Mouse (Mus musculus) lung, adult 2 months (tissue): ENCODE data around the gene 5530401A14Rik. TPM values are rescaled to one million over a fixed set of nuclear protein-coding genes. Genes with fewer than 3 reads are reported as not detected.

Experiments used
- DNase-seq: peaks from one replicate; pipeline ENCODE4 v3.0.0; 2022
- H3K4me1 ChIP-seq: fragments of 200-500 bp; 2 replicates; pipeline ENCODE4 v1.6.1; 2011; ENCODE audit warnings: low read length; ENCODE audit not compliant: control insufficient read depth, insufficient read depth
- H3K4me3 ChIP-seq: fragments of 200-500 bp; replicated peaks from 2 replicates; pipeline ENCODE3; 2011; ENCODE audit warnings: low read depth, mild to moderate bottlenecking, control low read depth, low read length; ENCODE audit errors: extremely low read depth
- CTCF ChIP-seq: fragments of 200-500 bp; IDR thresholded peaks from 2 replicates; pipeline ENCODE4 v1.5.1; 2011; ENCODE audit warnings: mild to moderate bottlenecking, low read length, control low read depth; ENCODE audit not compliant: insufficient read depth
- POLR2A ChIP-seq: fragments of 200-500 bp; IDR thresholded peaks from 2 replicates; pipeline ENCODE4 v1.6.1; 2011; ENCODE audit warnings: low read depth, mild to moderate bottlenecking, control low read depth, low read length, borderline replicate concordance; ENCODE audit errors: extremely low read depth
- WGBS: fragments of 180-500 bp; shearing (Covaris S2); methylation state at CpG from one replicate; pipeline ENCODE4 v1.1.7; 2018; 5-methylcytosine and 5-hydroxymethylcytosine counted together
- polyA plus RNA-seq: library from polyadenylated mRNA; depleted of rRNA; stranded (reverse); fragments of >200 nt; gene quantifications from 2 replicates; pipeline ENCODE4 v1.2.3, GENCODE M21; 2012; rRNA removed

Gene 5530401A14Rik
- polyA plus RNA-seq, 1 experiment: not detected

GRCm38 (mm10) chr11:81923096-81923495 lies 62.6 kb downstream of the 5530401A14Rik start:
- DNase-seq: no peak
- WGBS: 83% methylated on average over 2 of the region's 2 CpGs

GRCm38 (mm10) chr11:81923626-81924025 lies 63.2 kb downstream of the 5530401A14Rik start:
- Histone ChIP-seq H3K4me3 (no peak overlapping the region), H3K4me1 (no peaks in the 10 kb centered on the region)
- 88% methylated on average over 4 of the region's 4 CpGs for WGBS
- TF ChIP-seq POLR2A (no peak), CTCF (no peak)
- DNase-seq: no peak

More at GRCm38 (mm10) chr11:81923096-81923495, 62.6 kb downstream of the 5530401A14Rik start:
- TF ChIP-seq CTCF: no peak
- TF ChIP-seq POLR2A: no peak
- Histone ChIP-seq H3K4me1 (no peaks in the 10 kb centered on the region), H3K4me3 (no peak overlapping the region)

GRCm38 (mm10) chr11:81926393-81926792 lies 65.9 kb downstream of the 5530401A14Rik start:
- Histone ChIP-seq H3K4me1 (no peaks in the 10 kb centered on the region), H3K4me3 (no peak overlapping the region)
- no peak for DNase-seq
- no peak for TF ChIP-seq CTCF
- TF ChIP-seq POLR2A: no peak

GRCm38 (mm10) chr11:81937516-81937915 lies 77.0 kb downstream of the 5530401A14Rik start:
- TF ChIP-seq CTCF: no peak
- no peak for TF ChIP-seq POLR2A
- Histone ChIP-seq H3K4me1 (no peaks in the 10 kb centered on the region), H3K4me3 (no peak overlapping the region)
- DNase-seq: no peak
- WGBS: 63% methylated on average over 1 of the region's 1 CpGs

GRCm38 (mm10) chr11:81940988-81941387 lies 80.5 kb downstream of the 5530401A14Rik start:
- DNase-seq: no peak
- 14% methylated on average over 1 of the region's 1 CpGs for WGBS
- Histone ChIP-seq H3K4me3 (no peak overlapping the region), H3K4me1 (no peaks in the 10 kb centered on the region)
- TF ChIP-seq CTCF: peak; percentile 39; the same call in 1 of the 2 replicates
- TF ChIP-seq POLR2A: no peak

- WGBS: 70% methylated on average over 1 of the region's 1 CpGs
- TF ChIP-seq CTCF: no peak
- no peak for TF ChIP-seq POLR2A
- Histone ChIP-seq H3K4me3 (no peak overlapping the region), H3K4me1 (no peaks in the 10 kb centered on the region)
- no peak for DNase-seq
Measured at GRCm38 (mm10) chr11:81942167-81942566, 81.7 kb downstream of the 5530401A14Rik start.

Other genes with a start within 250 kb of the 5530401A14Rik start
- gene Asic2, start 107.8 kb downstream of the 5530401A14Rik start, polyA plus RNA-seq: 0.04 and 0.05 TPM in 2 replicates
- 1.9 and 2.5 TPM in 2 replicates for gene Ccl2, start 174.9 kb downstream of the 5530401A14Rik start, polyA plus RNA-seq
- not detected in 2 replicates for gene Gm17268, start 177.9 kb downstream of the 5530401A14Rik start, polyA plus RNA-seq
- gene Ccl7, start 185.0 kb downstream of the 5530401A14Rik start, polyA plus RNA-seq: 0.51 and 0.58 TPM in 2 replicates
- gene Ccl11, start 197.2 kb downstream of the 5530401A14Rik start, polyA plus RNA-seq: 6.9 and 7.6 TPM in 2 replicates
- 0.93 and 2.9 TPM in 2 replicates for gene Ccl12, start 241.2 kb downstream of the 5530401A14Rik start, polyA plus RNA-seq